Mouse (Mus musculus): ENCODE measurements around the gene Zbtb20. TPM values are rescaled to one million over a fixed set of nuclear protein-coding genes. Genes with fewer than 3 reads are reported as not detected.

Gene Zbtb20
- total RNA-seq, 2 experiments from 2014 or later: 196 to 202 TPM

Small RNA genes lying within 50 kb of the gene (microRNA-seq; reads per million reads assigned to microRNA genes)
- gene Mir568 (ENCODE audit: borderline number of aligned reads in 2 of 2): 0 to 0.67 reads per million in 2 experiments

Data from heart, postnatal 36 days (tissue).